Mouse (Mus musculus) cerebellum, adult 2 months (tissue): ENCODE data around the gene Pgam5. TPM values are rescaled to one million over a fixed set of nuclear protein-coding genes. Genes with fewer than 3 reads are reported as not detected.
A peak's percentile ranks its signal among the peaks of the same experiment; 100 is the strongest.

ENCODE experiments used
- DNase-seq, 2 experiments: peaks; one replicate each; pipeline ENCODE4 v3.0.0; 2021
- H3K27ac ChIP-seq: fragments of 200-500 bp; 2 replicates; pipeline ENCODE4 v1.5.1; 2012; ENCODE audit warnings: low read length, control low read depth, inconsistent platforms; ENCODE audit not compliant: insufficient read depth
- H3K27me3 ChIP-seq: fragments of 200-500 bp; 2 replicates; pipeline ENCODE4 v1.6.1; 2012; ENCODE audit warnings: inconsistent platforms, mild to moderate bottlenecking, low read length, moderate library complexity; ENCODE audit not compliant: control insufficient read depth, insufficient read depth
- H3K4me1 ChIP-seq: fragments of 200-500 bp; 2 replicates; pipeline ENCODE4 v1.6.1; 2011; ENCODE audit warnings: low read length; ENCODE audit not compliant: control insufficient read depth, insufficient read depth
- H3K4me3 ChIP-seq: fragments of 200-500 bp; replicated peaks from 2 replicates; pipeline ENCODE3; 2011; ENCODE audit warnings: mild to moderate bottlenecking, low read depth, low read length, control low read depth; ENCODE audit not compliant: insufficient read depth
- CTCF ChIP-seq: fragments of 200-500 bp; IDR thresholded peaks from 2 replicates; pipeline ENCODE4 v1.5.1; 2011; ENCODE audit warnings: low read depth, mild to moderate bottlenecking, control low read depth, low read length, moderate library complexity, borderline replicate concordance; ENCODE audit not compliant: insufficient read depth
- POLR2A ChIP-seq: fragments of 200-500 bp; IDR thresholded peaks from 2 replicates; pipeline ENCODE4 v1.6.1; 2011; ENCODE audit warnings: low read length, control low read depth, borderline replicate concordance; ENCODE audit not compliant: insufficient read depth
- WGBS: fragments of 180-500 bp; shearing (Covaris S2); methylation state at CpG from one replicate; pipeline ENCODE4 v1.1.7; 2018; 5-methylcytosine and 5-hydroxymethylcytosine counted together
- polyA plus RNA-seq: library from polyadenylated mRNA; depleted of rRNA; stranded (reverse); fragments of >200 nt; gene quantifications from 2 replicates; pipeline ENCODE4 v1.2.3, GENCODE M21; 2012; rRNA removed

The Pgam5 gene
- polyA plus RNA-seq, 1 experiment, result 39.7 TPM

- 61% methylated on average over 3 of the region's 3 CpGs for WGBS
- no peaks in the 10 kb centered on the region for H3K27me3 ChIP-seq
- no peak for TF ChIP-seq POLR2A
- no peak for TF ChIP-seq CTCF
- H3K27ac ChIP-seq, result no peak overlapping the region
- no peak overlapping the region for H3K4me3 ChIP-seq
- peaks cover 6% of the 10 kb centered on the region; the same call in 1 of the 2 replicates for H3K4me1 ChIP-seq
- DNase-seq, result no peak
Observed at GRCm38 (mm10) chr5:110225056-110225455, 44.7 kb downstream of the Pgam5 start.

GRCm38 (mm10) chr5:110222757-110223156 lies 47.0 kb downstream of the Pgam5 start:
- TF ChIP-seq CTCF, result no peak
- TF ChIP-seq POLR2A, result peak; percentile 48; the same call in 1 of the 2 replicates
- no peak overlapping the region for H3K4me3 ChIP-seq
- peak overlapping the region; percentile 64; the same call in 1 of the 2 replicates for H3K27ac ChIP-seq
- no peaks in the 10 kb centered on the region for H3K27me3 ChIP-seq
- 30% methylated on average over 6 of the region's 6 CpGs for WGBS
- peak; percentile 82 to 88 for DNase-seq
- peaks cover 6% of the 10 kb centered on the region; the same call in 1 of the 2 replicates for H3K4me1 ChIP-seq

- WGBS, result 95% methylated on average over 4 of the region's 4 CpGs
Observed at GRCm38 (mm10) chr5:110220331-110220730, 49.4 kb downstream of the Pgam5 start.

GRCm38 (mm10) chr5:110216780-110217179 lies 52.9 kb downstream of the Pgam5 start:
- no peak for DNase-seq
- no peak for TF ChIP-seq CTCF
- no peak for TF ChIP-seq POLR2A
- no peak overlapping the region for H3K4me3 ChIP-seq
- no peaks in the 10 kb centered on the region for H3K27me3 ChIP-seq
- H3K27ac ChIP-seq, result no peak overlapping the region
- 96% methylated on average over 3 of the region's 3 CpGs for WGBS
- H3K4me1 ChIP-seq, result no peaks in the 10 kb centered on the region; the same call in 1 of the 2 replicates

More at GRCm38 (mm10) chr5:110220331-110220730, 49.4 kb downstream of the Pgam5 start:
- TF ChIP-seq POLR2A (no peak), CTCF (no peak)
- H3K27ac ChIP-seq, result no peak overlapping the region
- DNase-seq, result no peak
- H3K27me3 ChIP-seq, result no peaks in the 10 kb centered on the region
- peaks cover 6% of the 10 kb centered on the region; the same call in 1 of the 2 replicates for H3K4me1 ChIP-seq
- no peak overlapping the region for H3K4me3 ChIP-seq

- no peak overlapping the region for H3K27ac ChIP-seq
- H3K4me3 ChIP-seq, result no peak overlapping the region
- DNase-seq, result no peak
- no peaks in the 10 kb centered on the region for H3K4me1 ChIP-seq
- H3K27me3 ChIP-seq, result no peaks in the 10 kb centered on the region
- WGBS, result 79% methylated on average over 2 of the region's 2 CpGs
- TF ChIP-seq CTCF (no peak), POLR2A (no peak)
Observed at GRCm38 (mm10) chr5:110211312-110211711, 58.4 kb downstream of the Pgam5 start.

Other genes starting within 250 kb of the Pgam5 start
- 1.6 and 2.1 TPM in 2 replicates for gene Gm17655, start 197.4 kb downstream of the Pgam5 start, polyA plus RNA-seq
- 0.78 and 0.79 TPM in 2 replicates for gene Gm35315, start 175.5 kb downstream of the Pgam5 start, polyA plus RNA-seq
- 7.2 and 7.8 TPM in 2 replicates for gene Plcxd1, start 169.9 kb downstream of the Pgam5 start, polyA plus RNA-seq
- gene Gtpbp6, start 161.7 kb downstream of the Pgam5 start, polyA plus RNA-seq, result 145 and 152 TPM in 2 replicates
- 7.0 and 7.5 TPM in 2 replicates for gene Zfp605, start 159.8 kb downstream of the Pgam5 start, polyA plus RNA-seq
- 100 and 105 TPM in 2 replicates for gene Chfr, start 134.1 kb downstream of the Pgam5 start, polyA plus RNA-seq
- gene Golga3, start 93.2 kb downstream of the Pgam5 start, polyA plus RNA-seq, result 21.7 and 22.5 TPM in 2 replicates
- 22.8 and 23.5 TPM in 2 replicates for gene Ankle2, start 38.9 kb downstream of the Pgam5 start, polyA plus RNA-seq
- gene Pxmp2, start 16.3 kb upstream of the Pgam5 start, polyA plus RNA-seq, result 9.5 and 9.9 TPM in 2 replicates
- 1.3 and 1.6 TPM in 2 replicates for gene Pole, start 16.4 kb upstream of the Pgam5 start, polyA plus RNA-seq
- 0.26 and 0.32 TPM in 2 replicates for gene P2rx2, start 73.3 kb upstream of the Pgam5 start, polyA plus RNA-seq
- gene Lrcol1, start 74.8 kb upstream of the Pgam5 start, polyA plus RNA-seq, result not detected in 2 replicates
- 65.4 and 72.7 TPM in 2 replicates for gene Fbrsl1, start 178.6 kb upstream of the Pgam5 start, polyA plus RNA-seq